Mouse (Mus musculus): ENCODE measurements at regions not wholly inside any gene's neighbourhood (a gene's known extent, or its start where the extent isn't known, plus 50 kb on each side); places are given as distances from the start of the nearest gene placed in this dataset.

DNA sequence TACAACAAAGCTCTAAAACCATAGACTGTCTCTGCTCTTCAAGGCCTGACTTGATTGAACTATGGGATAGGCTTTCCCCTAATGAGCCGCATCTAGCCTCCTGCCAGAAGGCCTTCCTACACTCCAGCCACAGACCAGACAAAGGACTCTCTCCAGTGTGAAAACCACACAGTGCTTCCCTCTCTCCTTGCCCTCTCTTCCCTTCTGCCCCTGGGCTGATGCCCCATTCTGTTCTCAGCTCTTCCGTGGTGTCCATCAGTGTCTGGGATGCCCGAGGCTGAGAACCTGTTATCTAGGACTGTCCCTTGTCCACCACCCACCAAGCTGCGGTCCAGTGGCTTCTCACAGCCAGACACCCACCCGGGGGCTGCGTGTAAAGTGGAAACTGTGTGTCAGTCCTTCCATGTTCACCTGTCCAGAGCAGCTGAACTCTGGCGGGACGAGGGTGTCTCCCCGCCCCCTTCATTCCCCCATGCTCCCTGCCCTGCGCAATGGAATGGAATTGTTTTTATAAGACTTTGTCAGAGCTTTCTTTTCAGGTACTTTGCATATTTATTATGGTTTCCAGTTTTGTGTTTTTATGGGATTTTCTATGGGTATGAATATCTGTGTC lies 856.4 kb downstream of the Stpg2 start:
- DNase-seq: no peak

GRCm38 (mm10) chr3:140062880-140063279 lies 857.4 kb downstream of the Stpg2 start:
- no peak for DNase-seq

GRCm38 (mm10) chr3:140084333-140084732 lies 878.8 kb downstream of the Stpg2 start:
- no peak for DNase-seq

DNA sequence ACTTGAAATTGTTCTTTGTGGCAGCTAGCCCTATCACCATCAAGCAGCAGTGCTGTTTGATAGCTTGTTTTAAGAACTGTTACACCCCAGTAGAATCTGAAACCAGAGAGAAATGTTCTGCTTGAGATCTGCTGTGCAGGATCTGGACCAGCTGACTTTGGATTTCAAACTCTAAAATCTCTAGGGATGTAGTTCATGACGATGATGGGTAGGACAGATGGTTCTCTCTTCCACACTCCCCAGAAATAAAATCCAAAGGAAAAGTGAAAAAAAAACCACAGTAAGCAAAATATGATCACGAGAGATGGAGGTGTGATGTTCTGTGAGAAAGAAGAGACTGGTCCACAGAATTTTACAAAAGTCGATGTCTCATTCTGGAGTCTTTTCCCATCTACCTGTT lies 879.9 kb downstream of the Stpg2 start:
- no peak for DNase-seq

DNA sequence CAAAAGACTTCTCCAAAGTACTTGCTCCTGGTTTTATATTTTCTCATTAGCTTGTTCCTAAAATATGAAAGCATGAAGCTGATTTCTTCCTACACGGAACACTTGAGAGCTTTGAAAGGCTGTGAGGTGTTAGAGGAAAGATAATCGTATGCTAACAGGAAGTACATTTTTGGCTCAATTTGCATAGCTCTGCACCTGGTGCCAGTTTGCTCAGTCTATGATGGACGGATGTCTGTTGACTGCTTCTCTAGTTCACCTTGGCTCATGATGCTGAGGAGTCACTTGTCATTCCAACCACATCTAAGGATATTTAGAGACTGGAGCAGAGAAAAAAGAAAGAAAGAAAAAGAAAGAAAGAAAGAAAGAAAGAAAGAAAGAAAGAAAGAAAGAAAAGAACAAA lies 882.5 kb downstream of the Stpg2 start:
- no peak for DNase-seq

GRCm38 (mm10) chr3:140091900-140092299 lies 886.4 kb downstream of the Stpg2 start:
- DNase-seq: no peak

- DNase-seq: no peak
Observed at GRCm38 (mm10) chr3:140096854-140097540, 891.5 kb downstream of the Stpg2 start.

DNA sequence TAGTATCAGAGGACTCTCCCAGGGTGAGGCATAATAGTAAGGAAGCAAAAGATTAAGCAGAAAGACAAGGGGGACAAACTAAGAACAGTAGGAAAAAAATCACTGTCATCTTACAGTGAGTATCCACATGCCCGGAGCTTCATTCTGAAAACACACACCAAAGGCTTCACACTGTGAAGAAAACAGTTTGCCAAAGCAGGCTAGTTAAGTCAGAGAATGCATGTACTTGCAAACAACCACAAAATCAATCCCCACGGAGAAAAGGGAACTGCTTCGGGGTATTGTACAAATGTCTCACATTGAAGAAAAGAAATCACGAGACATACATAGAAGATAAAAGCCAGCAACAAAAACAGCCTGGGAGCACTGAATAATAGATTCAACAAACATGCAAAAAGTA lies 903.9 kb downstream of the Stpg2 start:
- DNase-seq: no peak

DNA sequence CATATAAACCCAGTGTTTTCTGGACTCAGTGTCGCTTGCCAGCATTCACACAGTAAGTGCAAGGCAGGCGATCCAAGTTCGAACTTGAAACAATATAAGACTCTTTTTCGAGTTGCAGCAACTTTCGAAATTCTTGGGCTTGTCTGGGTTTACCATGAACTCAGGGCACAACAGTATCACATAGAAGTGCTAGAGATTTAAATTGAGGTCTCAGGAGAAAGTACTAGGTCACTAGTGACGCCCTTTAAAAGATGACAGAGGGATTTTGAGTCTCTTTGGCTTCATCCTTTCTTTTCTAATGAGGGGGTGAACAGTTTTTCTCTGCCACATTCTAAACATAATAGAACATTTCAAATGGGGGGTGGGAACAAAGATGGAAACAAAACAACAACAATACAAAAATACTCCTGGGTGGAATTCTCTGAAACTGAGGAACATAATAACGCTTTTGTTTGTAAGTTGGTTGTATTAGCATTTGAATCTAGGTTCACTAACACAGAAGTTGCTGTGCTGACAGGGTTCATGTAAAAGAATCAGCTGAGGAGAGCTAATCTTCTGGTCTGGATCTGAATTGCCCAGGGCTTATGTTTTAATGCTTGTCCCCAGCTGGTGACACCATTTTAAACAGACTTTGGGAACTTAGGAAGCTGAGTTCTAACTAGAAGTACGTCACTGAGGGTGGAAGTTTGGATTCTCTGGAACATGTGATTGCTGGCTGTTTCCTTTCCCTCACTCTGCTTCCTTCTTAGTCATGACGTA lies 906.1 kb downstream of the Stpg2 start:
- DNase-seq: no peak

DNA sequence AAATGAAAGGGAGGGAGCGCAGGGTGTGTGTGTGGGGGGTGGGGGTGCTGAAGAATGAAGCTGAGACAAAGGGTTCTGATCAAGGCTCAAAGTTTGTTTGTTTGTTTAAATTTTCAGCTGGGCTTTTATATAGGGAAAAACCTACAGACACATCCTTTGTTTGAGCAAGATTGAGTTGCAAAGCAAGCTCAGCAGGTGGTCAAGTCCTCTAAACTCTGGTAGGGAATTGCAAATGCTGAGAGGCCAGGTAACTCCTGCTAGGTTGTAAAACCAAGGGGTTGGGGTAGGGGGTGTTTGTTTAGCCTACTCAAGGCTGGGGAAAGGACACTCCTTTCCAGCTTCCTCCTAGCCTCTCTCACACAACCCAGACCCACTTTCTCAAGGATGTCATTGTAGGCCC lies 909.6 kb downstream of the Stpg2 start:
- no peak for DNase-seq

GRCm38 (mm10) chr3:140127310-140127709 lies 921.8 kb downstream of the Stpg2 start:
- no peak for DNase-seq

DNA sequence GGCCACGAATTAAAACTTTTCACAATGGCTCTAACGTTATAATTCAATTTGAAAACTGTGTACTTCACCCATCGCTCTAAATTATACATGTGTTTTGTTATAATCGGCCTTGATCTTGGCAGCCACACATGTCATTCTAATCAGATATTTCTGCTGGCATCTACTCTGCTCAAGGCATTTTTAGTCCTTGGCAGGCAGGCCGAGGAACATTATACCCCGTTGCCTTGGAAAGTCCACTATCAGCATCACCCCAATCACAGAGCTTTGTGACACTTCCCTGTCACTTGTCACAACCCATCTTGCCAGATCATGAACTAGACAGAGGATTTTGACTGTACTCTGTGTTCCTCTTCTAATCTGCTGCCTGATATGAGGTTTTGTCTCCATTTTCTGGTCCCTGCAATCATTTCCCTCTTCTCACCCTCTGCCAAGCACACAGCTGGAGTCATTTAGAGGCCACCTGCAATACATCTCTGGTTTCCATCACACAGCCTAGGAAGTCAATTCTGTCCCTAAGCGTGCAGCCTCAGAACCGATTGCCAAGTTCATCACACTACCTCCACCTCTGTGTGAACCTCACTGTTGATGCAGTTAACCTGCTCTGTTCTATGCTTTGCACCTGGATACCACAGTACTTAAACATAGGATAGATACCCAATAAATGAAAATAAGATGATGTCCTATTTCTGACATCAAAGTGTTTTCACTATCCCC lies 923.7 kb downstream of the Stpg2 start:
- no peak for DNase-seq

DNA sequence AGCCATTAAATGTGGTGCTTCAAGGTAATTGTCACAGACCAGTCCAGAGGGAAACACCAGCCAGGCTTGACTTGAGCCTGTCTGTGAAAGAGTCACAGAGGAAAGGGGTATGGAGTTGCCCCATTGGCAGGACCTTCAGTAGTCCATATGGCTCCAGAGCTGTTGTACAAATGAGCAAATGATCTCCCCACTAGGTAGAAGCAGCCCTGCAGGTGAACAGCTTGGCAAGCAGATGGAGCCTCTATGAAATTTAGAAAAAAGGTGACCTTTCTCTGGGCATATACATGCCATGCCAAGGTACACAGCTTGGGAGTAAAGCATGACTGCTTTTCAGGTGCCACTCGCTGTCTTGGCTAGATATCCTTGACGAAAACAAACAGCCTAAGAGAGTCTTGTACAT lies 938.4 kb downstream of the Stpg2 start:
- no peak for DNase-seq

DNA sequence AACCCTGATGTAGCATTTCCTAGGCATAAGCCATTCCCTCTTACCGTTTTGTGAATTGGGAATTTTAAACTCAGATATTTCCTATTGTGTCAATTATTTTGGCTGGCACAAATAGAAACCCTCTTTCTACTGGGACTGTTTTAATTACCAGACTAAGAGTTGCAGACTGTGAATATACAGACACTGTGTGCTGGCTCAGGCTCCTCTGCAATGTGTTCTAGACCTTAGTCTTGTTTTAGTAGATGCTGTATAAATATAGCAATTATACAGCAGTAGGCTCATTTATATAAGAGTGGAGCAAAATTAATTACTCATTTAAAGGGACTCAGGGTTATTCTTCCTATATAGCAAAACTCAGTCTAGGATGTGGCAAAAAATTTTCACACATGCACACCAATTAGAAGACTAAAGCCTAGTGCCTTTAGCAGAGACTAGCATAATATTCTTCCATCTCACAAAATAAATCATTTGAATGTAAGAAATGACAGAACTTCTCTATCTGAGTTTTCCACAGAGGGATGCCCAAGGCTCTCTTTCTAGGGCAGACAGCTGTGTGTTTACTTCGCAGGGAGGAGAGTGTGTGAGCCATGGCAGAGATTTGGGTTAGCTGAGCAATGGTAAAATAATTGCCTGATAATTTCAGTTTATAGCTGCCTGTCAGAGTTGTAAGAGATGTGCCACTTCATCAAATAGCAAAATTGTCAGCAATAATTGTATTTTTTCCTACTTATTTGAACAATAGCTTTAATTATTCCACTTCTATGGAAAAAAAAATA lies 941.9 kb downstream of the Stpg2 start:
- no peak for DNase-seq

GRCm38 (mm10) chr3:140150530-140150951 lies 945.0 kb downstream of the Stpg2 start:
- no peak for DNase-seq

DNA sequence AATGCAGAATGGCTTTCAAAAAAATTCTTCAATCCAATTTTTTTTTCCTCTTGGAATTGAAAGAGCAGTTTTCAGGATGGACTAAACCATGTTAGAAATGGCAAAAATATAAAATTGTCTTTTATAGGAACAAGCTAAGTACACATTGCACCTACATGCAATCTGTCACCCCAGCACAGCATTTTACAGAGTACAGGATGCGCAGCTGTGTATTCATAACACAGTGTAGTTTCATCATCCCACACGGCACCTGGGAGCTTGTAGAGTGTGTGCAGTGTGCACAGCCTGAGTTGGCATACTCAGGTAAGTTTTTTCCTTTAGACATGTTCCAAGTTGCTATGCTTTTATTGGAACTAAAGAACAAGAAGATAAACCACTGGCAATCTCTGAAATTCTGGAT lies 974.0 kb downstream of the Stpg2 start:
- DNase-seq: no peak

GRCm38 (mm10) chr3:140182690-140183089 lies 977.2 kb downstream of the Stpg2 start:
- DNase-seq: no peak

DNA sequence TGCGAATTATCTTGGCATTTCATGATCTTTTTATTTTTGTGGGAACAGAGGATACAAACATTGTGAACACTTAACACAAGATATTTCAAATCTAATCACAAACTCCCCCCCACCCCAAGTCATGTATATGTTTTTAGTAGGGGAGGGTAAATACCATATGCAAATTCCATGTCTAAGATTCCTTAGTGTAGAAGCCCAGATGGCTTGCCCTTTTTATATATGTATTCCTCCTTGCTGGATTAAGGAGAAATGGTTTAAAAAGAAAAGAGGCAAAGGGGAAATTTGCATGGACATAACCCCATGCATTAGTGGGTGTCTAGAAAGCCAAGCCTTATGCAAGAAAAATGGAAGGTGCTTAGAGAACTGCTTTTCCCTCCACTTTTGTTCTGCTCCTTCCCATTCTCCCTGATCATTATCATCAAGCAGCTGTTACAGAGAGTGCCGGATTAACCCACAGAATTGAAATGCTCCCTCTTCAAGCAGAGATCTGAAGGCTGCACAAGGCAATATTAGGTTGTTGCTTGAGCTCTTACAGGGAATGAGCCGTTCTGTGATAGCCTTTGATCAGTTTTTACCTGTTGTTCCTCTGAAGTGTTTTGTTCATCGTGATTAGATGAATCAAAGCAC lies 979.5 kb downstream of the Stpg2 start:
- DNase-seq: no peak

DNA sequence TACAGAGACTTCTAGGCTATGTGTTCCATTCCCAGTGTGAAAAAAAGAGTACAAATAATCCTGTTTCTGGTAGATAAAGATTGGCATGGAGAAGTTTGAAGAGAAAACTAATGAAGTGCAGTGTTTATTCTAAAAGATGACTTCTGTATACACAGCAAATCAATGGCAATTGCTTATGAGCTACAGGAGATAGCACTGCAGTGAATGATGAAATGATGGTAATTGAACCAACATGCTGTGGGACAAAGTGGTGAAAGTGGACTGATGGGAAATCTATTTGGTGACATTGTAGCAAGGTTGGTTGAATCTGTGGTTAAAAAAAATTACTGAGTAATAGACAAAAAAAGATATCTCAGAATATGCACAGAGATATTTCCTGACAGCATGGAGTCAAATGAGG lies 1000.4 kb downstream of the Stpg2 start:
- no peak for DNase-seq

DNA sequence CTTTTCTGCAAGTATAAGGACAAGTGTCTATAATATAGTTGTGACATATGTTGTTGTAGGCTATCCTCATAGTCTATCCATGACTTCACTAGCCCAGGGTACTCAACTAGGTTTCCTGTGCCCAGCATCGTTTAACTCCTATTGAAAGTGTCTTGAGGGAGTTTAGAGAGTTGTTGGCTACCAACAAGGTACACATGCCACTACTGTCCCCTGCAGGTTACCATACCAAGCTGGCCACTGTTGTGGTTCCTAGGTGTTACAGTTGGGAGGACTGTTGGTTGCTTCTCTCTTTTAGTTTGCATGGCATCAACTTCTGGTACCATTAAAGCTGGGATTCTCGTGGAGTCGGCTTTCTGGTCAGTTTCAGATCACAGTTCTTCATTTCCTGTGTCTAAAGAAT lies 990.7 kb downstream of the Pdha2 start:
- no peak for DNase-seq

DNA sequence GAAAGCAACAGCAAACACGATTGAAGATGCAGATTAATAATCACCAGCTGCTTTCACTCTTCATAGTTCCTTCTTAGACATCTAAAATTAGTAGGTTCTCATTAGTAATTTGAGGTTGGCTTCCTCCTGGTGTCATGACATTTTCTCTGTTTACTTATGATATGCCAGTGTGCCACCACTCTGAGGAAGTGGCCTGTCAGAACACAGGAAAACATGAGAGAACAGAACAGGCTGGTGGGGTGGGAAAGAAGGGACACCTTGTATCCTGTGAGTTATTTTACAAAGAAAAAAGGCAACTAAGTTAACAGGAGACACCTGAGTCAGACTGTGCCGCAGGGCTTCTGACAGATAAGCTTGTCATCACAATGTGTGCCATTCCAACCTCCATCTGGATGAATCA lies 981.4 kb downstream of the Pdha2 start:
- DNase-seq: no peak

DNA sequence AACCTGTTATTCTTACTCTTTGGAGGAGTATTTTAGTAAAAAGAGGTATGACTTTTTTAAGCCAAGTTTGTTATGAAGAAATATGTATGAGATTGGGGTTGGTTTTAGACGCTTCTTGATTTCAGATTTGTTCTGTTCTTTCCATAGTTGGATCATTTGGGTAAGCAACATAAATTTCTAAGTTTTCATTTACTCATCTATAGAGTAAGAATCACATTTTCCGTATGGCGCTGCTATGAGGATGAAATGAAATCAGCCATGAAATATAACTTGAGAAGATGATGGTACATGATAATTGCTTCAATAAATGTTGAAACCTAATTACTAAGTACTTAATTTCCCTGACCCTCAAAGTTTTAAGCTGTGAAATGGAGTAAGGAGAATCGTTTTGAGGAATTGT lies 979.0 kb downstream of the Pdha2 start:
- DNase-seq: no peak

All from right cerebral cortex, postnatal 4 days (tissue).